Mouse (Mus musculus) midbrain, postnatal 0 days (tissue): ENCODE results near the gene Tmem230. TPM values are rescaled to one million over a fixed set of nuclear protein-coding genes. Genes with fewer than 3 reads are reported as not detected.
A peak's percentile ranks its signal among the peaks of the same experiment; 100 is the strongest.
"Not testable (repeated sequence)": the region's sequence is repeated elsewhere in the genome, so short reads cannot be mapped to it uniquely, and the experiment has no call there.

ENCODE experiments used
- ATAC-seq: fragments of 200-750 bp; cut with Nextera tagmentation; 2 replicates; pipeline ENCODE4 v1.8.0; 2017; ENCODE audit warnings: moderate number of reproducible peaks, mild to moderate bottlenecking, moderate TSS enrichment, moderate library complexity; ENCODE audit not compliant: low FRiP score
- DNase-seq: peaks from one replicate; pipeline ENCODE4 v3.0.0-alpha.2; 2015; ENCODE audit warnings: low spot score
- H3K27ac ChIP-seq: fragments of 300-500 bp; sonication (generic); 2 replicates; pipeline ENCODE4 v1.5.1; 2014; ENCODE audit warnings: low read depth, mild to moderate bottlenecking, low read length, mixed read lengths
- H3K27me3 ChIP-seq: fragments of 300-500 bp; sonication (generic); 2 replicates; pipeline ENCODE4 v1.6.1; 2014; ENCODE audit warnings: low read length, control low read depth, mixed read lengths; ENCODE audit not compliant: insufficient read depth
- H3K36me3 ChIP-seq: fragments of 300-500 bp; sonication (generic); 2 replicates; pipeline ENCODE4 v1.6.1; 2014; ENCODE audit warnings: low read length, control low read depth, mixed read lengths; ENCODE audit not compliant: insufficient read depth
- H3K4me1 ChIP-seq: fragments of 300-500 bp; sonication (generic); 2 replicates; pipeline ENCODE4 v1.6.1; 2014; ENCODE audit warnings: mild to moderate bottlenecking, control low read depth, antibody characterized with exemption, low read length, mixed read lengths; ENCODE audit not compliant: insufficient read depth
- H3K4me2 ChIP-seq: fragments of 300-500 bp; sonication (generic); 2 replicates; pipeline ENCODE4 v1.6.1; 2014; ENCODE audit warnings: low read depth, mild to moderate bottlenecking, low read length, mixed read lengths; ENCODE audit not compliant: poor library complexity, severe bottlenecking
- H3K4me3 ChIP-seq: fragments of 300-500 bp; sonication (generic); 2 replicates; pipeline ENCODE4 v1.5.1; 2014; ENCODE audit warnings: low read depth, mild to moderate bottlenecking, low read length, moderate library complexity
- H3K9ac ChIP-seq: fragments of 300-500 bp; sonication (generic); replicated peaks from 2 replicates; pipeline ENCODE4 v1.6.1; 2014; ENCODE audit warnings: mild to moderate bottlenecking, low read length, moderate library complexity, mixed read lengths; ENCODE audit not compliant: poor library complexity, severe bottlenecking
- H3K9me3 ChIP-seq: fragments of 300-500 bp; sonication (generic); 2 replicates; pipeline ENCODE4 v1.6.1; 2016; ENCODE audit warnings: low read length, control low read depth
- CTCF ChIP-seq: IDR thresholded peaks from 2 replicates; pipeline ENCODE4 v1.5.1; 2016; ENCODE audit warnings: antibody characterized with exemption, mild to moderate bottlenecking
- WGBS: fragments of 180-500 bp; shearing (Covaris S2); extraction: QIAGEN DNeasy Blood & Tissue Kit; methylation state at CpG from one replicate; pipeline ENCODE4 v1.1.7; 2014; 5-methylcytosine and 5-hydroxymethylcytosine counted together
- polyA plus RNA-seq: library from polyadenylated mRNA; unstranded; fragments of >200 nt; fragmentation: Nextera tagmentation; extraction: Ambion mirVana; gene quantifications from 2 replicates; pipeline ENCODE4 v1.2.1, GENCODE M21; 2015
- total RNA-seq: library from RNA; depleted of rRNA; stranded (reverse); fragments of >200 nt; gene quantifications from 2 replicates; pipeline ENCODE4 v1.2.3, GENCODE M21; 2014

Tmem230 gene
- total and polyA plus RNA-seq, 2 experiments from 2014 or later = 40.1 to 42.0 TPM

DNA sequence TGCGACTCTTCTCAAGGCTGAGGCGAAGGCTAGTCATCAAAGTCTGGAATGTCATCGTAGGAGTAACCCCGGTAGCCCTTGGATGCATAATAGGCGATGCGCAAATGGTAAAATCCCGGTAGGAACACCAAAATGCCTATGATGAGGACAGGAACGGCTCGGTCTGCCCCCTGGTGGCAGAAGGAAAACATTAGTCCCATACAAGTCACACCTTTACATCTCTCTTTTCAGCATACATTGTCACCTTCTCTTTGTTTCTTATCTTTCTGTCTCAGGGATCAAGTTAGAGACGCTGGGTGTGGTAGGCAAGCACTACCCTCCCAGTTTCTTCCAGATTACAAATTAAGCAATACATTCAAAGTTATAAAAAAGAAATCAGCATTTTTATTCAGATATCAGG, 7.2 kb downstream of the Tmem230 start:
- TF ChIP-seq CTCF = peak; percentile 76
- not testable (repeated sequence) for H3K36me3 ChIP-seq, H3K27me3 ChIP-seq, H3K4me3 ChIP-seq, H3K9ac ChIP-seq, H3K4me1 ChIP-seq, H3K27ac ChIP-seq, ATAC-seq, H3K9me3 ChIP-seq, H3K4me2 ChIP-seq
- 18% methylated on average over 6 of the region's 10 CpGs for WGBS
- peak; percentile 65 for DNase-seq

DNA sequence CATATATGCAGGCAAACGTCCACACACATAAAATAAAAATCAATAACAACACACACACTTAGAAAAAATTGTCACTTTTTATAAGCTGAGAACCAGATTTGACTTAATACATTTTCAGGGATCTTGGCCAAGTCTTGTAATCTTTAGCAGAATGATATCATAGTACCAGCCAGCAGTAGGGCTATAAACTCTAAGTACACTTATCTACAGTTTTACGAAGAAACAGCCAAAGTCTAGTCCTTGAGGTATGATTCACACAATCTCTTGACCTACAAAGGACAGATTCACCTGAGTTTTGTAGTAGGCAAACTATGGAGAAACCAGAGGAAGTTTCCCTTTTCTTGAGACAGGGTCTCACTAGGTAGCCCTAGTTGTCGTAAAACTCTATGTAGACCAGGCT, 8.2 kb downstream of the Tmem230 start:
- H3K27me3 ChIP-seq, DNase-seq, ATAC-seq, H3K9me3 ChIP-seq, H3K27ac ChIP-seq, H3K4me2 ChIP-seq, H3K36me3 ChIP-seq, H3K4me1 ChIP-seq, H3K9ac ChIP-seq, H3K4me3 ChIP-seq: not testable (repeated sequence)
- WGBS = 91% methylated on average over 3 of the region's 3 CpGs

DNA sequence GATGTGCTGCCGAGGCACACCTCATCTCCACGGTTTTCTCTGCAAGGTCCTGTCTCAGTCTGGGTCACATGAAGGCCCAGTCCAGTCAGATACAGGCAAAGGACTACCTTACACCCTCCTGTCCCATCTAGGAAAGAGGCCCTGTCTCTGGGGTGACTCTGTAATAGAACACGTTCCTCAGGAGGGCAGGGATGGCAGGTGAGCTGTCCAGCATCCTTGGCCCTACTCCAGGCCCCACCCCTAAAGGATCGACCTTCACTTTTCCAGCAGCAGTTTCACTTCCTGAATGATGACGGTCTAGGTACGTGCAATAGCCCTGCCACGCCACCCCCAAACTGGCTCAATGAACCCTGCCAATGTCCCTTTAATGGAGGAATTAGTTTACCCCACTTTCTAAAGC, 11.6 kb downstream of the Tmem230 start:
- no peak overlapping the region for H3K9ac ChIP-seq
- TF ChIP-seq CTCF = no peak
- DNase-seq = no peak
- WGBS = 81% methylated on average over 7 of the region's 7 CpGs
- H3K27ac ChIP-seq = no peak overlapping the region
- H3K27me3 ChIP-seq = no peaks in the 10 kb centered on the region
- no peaks in the 10 kb centered on the region for H3K36me3 ChIP-seq
- no peak overlapping the region for H3K4me2 ChIP-seq
- no peak for ATAC-seq
- no peaks in the 10 kb centered on the region for H3K9me3 ChIP-seq
- H3K4me1 ChIP-seq = no peaks in the 10 kb centered on the region
- H3K4me3 ChIP-seq = no peak overlapping the region

DNA sequence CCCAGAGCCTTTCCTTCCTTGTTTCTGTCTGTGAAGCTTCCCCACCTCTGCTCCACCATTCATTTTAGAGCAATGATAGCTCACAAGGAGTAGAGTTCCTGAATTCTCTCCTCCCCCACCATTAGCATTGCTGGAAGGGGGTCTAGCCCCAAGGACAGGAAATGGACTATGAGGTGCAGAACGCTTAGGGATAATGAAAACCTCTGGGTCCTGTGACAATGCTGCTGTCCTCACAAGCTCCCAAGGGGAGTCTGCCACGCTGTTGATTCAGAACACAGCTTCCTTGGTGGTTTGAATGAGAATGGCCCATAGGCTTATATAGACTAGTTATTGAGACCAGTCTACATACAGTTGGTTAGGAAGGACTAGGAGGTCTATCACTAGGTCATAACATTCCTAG, 12.3 kb downstream of the Tmem230 start:
- 63% methylated on average over 2 of the region's 2 CpGs for WGBS
- no peak overlapping the region for H3K27ac ChIP-seq
- DNase-seq (no peak), ATAC-seq (no peak)
- no peak overlapping the region for H3K4me2 ChIP-seq
- no peaks in the 10 kb centered on the region for H3K9me3 ChIP-seq
- no peak overlapping the region for H3K4me3 ChIP-seq
- no peaks in the 10 kb centered on the region for H3K36me3 ChIP-seq
- no peak overlapping the region for H3K9ac ChIP-seq
- H3K27me3 ChIP-seq = no peaks in the 10 kb centered on the region
- TF ChIP-seq CTCF = no peak
- no peaks in the 10 kb centered on the region for H3K4me1 ChIP-seq

DNA sequence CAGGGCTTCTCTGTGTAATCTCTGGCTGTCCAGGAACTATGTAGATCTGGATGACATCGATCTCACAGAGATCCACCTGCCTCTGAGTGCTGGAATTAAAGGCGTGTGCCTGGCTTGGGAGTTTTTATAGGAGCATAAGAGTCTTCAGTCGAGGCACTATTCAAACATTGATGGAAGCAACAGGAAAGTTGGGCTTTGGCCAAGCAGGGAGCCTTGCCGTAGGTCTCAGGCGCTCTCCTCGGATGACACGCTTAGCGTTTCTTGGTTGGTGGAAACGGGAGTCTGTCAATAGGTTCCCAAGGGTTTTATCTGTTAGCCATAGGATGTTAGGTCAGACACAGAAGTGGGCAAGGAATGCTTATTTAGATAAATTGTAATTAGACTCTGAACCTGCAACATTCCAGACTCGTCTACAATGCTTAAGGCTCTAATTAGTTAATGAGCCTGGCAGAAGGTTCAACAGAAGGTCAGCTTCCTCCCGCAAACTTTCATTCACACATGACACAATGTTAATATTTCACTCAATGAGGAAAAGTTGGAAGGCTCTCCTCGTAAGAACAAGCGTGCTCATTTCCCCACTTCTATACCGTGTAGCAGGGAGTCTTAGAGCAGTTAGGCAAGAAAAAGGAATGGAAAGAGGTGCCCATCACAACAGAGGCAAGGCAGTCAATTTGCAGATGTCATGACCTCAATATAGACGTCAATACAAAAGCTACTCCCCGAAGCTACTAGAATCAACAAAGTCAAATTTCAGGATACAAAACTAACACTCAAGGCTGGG, 13.4 kb downstream of the Tmem230 start:
- Histone ChIP-seq H3K27me3 (no peaks in the 10 kb centered on the region), H3K9me3 (no peaks in the 10 kb centered on the region), H3K36me3 (no peaks in the 10 kb centered on the region), H3K4me3 (no peak overlapping the region), H3K4me2 (no peak overlapping the region), H3K9ac (no peak overlapping the region), H3K27ac (no peak overlapping the region), H3K4me1 (no peaks in the 10 kb centered on the region)
- no peak for TF ChIP-seq CTCF
- DNase-seq (no peak), ATAC-seq (no peak)
- WGBS = 85% methylated on average over 16 of the region's 16 CpGs

DNA sequence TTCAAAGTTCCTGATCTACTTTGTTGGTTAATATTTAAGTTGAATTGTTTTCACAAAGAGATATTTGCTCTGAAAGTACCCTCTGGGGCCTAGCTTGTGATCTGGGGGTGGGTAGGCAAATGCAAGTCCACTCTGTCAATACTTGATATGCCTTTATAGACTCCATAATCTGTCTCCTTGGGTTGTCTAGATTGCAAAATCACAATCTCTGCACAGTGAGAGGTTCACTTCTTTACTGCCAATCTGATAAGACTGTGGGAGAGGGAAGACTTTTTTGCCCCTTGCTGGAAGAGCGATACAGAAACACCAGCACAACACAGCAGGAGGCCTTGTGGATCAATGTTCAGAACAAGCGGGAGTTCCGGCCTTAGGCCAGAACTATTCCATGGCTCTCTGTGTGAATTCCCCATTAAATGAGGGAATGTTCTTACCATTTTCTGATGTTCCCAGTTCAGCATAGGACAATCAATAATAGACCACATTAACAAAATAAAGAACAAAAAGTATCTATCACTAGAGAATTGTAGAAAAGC, 15.1 kb downstream of the Tmem230 start:
- Histone ChIP-seq H3K27me3 (no peaks in the 10 kb centered on the region), H3K9ac (no peak overlapping the region), H3K4me2 (no peak overlapping the region), H3K9me3 (no peaks in the 10 kb centered on the region), H3K4me3 (no peak overlapping the region), H3K36me3 (no peaks in the 10 kb centered on the region), H3K4me1 (no peaks in the 10 kb centered on the region), H3K27ac (no peak overlapping the region)
- TF ChIP-seq CTCF = no peak
- 64% methylated on average over 3 of the region's 3 CpGs for WGBS
- no peak for ATAC-seq
- no peak for DNase-seq
